Mouse (Mus musculus): ENCODE data around the gene Gm4491.

GRCm38 (mm10) chr14:57115823-57116544 is at the start of gene Gm4491:
- TF ChIP-seq CTCF (IDR thresholded peaks at IDR 0.05; ENCODE audit: extremely low read depth, insufficient read length, insufficient replicate concordance, low read depth, low read length) (no peak), POLR2A (IDR thresholded peaks at IDR 0.05; ENCODE audit: low read depth, low read length) (no peak)
